Mouse (Mus musculus): ENCODE results near the gene Megf11.

The Megf11 gene

DNA sequence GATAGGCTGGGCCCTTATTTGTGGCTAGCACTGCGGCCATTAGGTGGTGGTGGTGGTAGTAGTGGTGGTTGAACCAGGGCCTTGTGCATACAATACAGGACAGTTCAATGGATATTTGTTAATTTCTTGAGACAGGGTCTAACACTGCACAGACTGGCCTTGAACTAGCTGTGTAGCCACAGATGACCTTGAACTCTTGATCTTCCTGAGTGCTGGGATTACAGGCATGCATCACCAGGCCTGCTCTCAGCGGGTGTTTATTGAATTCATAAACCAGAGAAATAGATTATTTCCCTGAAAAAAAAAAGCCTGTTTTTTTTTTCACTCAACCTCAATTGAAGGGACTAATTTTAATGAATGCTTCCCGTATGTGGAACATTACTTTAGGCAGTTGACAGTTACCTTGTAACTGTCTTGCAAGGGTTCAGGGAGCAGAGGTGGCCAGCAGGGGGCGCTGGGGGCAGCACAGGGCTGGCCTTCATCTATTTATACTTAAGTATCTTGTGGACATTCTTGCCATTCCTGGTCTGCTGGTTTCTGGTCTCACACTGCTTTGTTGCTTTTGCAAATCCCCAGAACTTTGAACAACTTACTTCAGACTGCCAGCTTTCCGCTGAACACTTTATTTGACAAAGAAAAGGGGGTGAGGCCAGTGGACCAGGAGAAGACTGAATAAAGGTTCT, 8.6 kb downstream of the Megf11 start:
- DNase-seq (ENCODE audit: low spot score): peak; percentile 70

DNA sequence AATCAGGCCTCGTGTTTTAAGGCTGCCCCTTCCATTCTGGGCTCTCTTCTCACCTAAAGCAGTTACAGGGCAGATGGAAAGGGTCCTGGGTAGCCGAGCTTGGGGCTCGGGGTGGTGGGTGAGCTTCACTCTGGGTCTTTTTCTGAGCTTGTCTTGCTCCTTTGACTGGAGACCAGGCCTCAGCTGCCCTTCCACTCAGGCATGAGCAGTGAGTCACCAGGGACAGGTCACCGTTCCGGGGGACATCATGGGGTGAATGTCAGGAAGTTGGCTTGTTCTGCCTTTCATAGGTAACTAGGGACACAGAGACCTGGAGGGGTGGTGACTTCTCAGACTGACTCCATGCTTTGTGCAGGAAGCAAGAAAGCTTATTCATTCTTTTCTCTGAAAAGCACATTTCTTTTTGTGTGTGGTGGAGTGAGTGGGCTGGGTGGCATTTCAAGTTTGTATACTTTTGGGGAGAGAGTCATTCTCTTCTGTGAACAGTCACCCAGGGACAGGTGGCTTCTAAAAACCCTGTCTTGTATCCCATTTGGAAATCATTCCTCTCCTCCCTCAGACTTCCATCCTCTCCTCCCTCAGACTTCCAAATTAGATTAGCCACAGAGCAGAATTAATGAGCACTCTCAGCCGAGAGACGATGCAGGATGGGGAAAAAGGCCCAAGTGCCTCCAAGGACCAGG, 10.0 kb downstream of the Megf11 start:
- DNase-seq (ENCODE audit: low spot score): no peak

DNA sequence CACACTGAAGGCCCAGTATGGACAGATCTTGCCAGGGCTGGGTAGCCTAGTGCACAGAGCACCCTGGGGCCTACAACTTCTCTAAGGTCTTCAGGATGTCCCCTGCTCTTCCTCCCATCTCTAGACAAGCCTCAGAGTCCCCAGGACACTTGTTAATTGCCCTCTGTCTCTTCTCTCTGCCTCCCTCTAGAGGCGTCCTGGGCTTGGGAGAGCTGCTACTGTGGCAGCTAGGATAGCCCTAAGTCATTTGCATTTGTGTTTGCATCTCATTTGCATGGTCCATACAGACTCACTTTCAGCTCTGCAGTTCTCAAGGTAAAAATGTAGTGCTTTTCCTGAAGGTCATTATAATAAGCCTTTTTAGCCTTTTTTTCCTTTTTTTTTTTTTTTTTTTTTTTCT, 11.7 kb downstream of the Megf11 start:
- no peak for DNase-seq (ENCODE audit: low spot score)

DNA sequence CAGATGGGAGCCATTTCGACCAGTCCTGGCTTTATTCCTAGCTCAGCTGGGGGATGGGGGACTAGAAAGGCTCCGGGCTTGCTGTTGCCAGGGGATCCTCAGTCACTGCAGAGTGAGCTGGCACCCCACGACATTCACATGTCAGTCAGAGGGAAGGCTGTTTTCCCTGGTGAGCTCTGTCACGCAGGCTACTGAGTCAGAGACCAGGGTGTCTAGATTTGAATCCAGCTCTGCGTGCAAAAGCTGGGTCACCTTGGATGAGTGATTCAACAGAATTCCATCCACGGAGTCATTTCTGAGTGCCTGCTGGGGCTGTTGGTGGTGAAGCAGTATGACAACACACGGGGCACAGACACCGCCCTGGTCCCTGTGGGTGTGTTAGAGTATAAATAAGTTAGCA, 13.7 kb downstream of the Megf11 start:
- no peak for DNase-seq (ENCODE audit: low spot score)

DNA sequence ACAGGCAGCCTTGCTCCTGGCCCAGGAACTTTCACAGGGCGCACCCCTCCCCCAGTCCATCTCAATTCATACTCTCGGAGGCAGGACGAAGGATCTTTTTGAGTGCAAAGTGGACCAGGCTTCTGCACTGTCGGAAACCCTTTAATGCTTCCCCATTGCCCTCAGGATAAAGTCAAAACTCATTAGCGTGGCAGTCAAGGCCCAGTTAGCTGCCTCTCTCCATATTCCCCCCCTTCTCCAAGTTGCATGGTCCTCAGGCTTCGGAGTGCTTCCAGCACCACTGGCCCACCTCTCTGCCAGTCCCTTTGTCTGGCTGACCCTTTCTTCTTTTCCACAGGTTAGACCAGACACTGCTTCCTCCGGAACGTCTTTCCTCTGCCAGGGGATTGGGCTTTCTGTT, 16.7 kb downstream of the Megf11 start:
- DNase-seq (ENCODE audit: low spot score): no peak

DNA sequence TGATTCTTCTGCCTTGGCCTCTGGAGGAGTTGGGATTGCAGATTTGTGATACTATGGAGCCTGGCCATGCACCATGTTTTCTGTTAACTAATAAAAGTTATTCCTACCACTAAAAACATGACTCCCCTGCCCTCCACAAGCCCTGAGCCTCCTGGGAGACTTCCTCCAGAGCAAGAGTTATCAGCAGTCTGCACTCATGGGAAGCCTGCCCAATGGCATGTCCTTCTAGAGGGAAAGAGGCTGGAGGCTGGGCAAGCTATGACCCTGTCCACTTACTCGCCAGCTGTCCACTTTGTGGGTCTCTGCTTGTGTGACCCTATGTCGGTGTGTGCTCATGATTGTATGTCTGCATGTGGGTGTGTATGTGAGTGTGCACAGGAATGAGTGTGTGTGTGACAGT, 21.4 kb downstream of the Megf11 start:
- DNase-seq (ENCODE audit: low spot score): no peak

DNA sequence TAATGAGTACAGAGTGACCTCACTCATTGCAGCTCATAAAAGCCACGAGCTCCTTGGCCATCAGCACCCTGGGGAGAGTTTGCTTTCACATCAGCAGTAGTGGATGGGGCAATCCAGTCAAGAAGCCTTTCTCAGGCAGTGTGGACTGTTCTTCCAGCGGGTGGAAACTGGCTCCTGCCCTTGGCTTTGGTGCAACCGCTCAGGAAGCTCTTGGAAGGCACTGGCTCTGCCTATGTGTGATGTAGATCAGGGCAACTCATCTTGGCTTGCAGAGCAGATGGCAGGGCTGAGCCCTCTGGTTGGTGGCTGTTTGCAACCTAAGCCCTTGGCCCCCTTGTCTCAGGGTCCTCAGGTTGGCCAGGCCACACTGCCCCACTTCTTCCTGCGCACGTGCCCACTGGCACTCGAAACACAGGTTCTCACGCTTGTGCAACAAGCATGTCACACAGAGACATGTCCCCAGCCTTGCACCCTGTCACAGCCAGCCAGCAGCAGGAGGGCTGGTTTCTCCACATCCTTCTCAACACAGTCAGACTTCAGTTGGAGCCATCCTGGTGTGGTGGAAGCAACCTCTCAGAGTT, 22.1 kb downstream of the Megf11 start:
- DNase-seq (ENCODE audit: low spot score): no peak

DNA sequence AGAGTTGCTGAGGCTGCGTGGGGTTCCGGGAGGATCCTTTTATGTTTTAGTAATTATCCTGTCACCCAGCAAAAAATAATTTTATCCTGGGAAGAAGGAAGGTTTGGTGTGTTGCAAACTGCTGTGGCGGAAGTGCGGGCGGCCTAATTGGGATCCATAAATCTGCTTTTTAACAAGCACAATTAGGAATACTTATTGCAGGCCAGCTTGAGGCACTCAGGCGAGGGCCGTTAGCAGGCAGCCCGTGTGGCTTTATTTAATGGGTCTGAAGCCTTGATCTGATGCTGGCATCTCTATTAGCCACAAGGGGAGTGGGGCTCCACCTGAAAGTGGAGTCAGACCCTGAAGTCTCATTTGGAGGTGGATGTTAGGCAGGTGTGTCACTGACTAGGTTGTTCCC, 23.4 kb downstream of the Megf11 start:
- DNase-seq (ENCODE audit: low spot score): no peak

DNA sequence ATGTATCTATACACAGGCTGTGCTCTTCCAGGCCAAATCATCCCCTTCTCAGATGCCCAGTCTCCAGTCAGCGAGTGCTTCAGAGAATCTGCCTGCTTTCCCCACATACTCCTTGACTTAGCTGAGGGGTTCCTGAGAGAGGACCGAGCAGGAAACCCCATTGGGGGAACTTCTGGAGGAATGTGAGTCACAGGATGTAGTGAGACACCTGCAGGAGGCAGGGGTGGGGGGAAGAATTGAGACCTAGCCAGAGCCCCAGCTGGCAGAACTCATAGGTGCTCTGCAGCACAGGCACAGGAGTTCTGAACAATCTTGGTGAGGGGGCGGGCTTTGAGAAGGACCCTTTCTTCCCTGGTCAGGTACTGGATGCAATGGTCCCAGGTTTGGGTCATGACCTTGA, 35.0 kb downstream of the Megf11 start:
- DNase-seq (ENCODE audit: low spot score): no peak

DNA sequence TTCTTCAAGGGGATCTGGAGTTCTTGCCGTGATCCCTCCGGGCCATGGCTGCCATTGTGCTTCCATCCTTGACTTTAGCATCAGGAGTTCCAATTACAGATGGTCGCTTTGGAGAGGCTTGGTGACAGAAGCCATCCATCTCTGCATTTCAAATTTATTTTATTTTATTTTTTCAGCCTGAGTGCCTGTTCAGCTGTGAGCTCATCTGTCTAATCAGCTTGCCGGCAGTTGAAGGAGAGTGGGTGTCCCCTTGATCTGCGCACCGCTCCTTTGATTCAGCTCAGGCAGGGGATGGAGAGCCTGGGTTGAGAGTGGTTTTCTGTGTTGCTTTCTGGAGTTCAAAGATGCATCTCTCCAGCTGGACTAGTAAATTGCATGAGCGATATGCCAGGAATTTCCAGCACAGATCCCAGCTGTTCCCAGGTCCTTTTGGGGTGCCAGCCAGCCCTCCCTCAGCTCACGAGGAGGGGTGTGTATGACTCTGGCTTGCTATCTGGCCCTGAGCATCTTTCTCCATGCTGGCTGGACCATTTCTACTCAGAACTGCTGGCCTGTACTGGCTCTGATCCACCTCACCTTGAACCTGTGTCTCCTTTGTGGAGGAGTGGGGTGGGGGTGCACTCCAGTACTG, 36.7 kb downstream of the Megf11 start:
- DNase-seq (ENCODE audit: low spot score): no peak

DNA sequence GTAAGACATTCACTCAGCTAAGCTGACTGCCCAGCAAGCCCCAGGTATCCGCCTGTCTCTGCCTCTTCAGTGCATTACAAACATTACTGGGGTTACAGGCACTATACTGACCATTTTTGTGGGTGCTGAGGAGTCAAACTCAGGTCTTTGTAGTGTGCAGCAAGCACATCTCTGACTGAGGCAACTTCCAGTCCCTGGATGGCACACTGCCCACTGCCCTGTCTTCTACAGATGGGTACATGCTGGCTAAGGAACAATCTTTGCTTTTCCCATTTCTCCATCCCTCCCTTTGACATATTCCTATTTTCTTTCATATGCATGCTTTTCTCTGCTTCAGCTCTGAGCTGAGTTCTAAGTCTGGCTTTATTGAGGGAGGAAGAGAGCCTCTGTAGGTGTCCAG, 38.5 kb downstream of the Megf11 start:
- no peak for DNase-seq (ENCODE audit: low spot score)

DNA sequence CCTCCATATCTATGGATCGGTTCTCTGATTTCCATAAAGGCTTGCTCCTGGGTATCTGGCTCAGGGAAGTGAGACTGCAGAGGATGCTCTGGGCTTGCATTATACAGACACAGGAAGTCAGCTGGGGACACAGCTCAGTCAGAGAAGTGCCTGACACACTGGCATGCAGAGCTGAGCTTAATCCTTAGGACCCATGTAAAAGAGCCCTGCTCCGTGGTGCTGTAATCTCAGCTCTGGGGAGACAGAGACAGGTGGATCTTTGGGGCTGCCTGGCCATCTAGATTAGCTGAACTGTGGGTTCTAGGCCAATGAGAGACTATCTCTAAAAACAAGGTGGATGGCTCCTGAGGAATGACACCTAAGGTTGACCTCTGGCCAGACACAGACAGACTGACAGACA, 50.7 kb downstream of the Megf11 start:
- no peak for DNase-seq (ENCODE audit: low spot score)

DNA sequence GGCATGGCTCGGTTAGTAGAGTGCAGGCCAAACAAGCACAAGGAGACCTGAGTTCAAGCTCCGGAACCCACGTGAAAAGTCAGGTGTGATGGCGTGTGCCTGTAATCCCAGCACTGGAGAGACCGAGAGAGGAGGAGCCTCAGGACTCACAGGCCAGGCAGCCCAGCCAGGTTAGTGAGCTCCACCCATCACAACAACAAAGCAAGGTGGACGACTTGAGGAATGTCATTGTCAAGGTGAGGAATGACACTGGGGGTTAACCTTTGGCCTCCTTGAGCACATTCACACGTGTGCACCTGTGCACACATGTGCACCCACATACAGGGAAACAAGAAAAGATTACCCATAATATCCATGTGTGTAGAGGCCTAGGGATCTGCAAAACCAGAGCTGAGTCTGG, 54.7 kb downstream of the Megf11 start:
- DNase-seq (ENCODE audit: low spot score): no peak

DNA sequence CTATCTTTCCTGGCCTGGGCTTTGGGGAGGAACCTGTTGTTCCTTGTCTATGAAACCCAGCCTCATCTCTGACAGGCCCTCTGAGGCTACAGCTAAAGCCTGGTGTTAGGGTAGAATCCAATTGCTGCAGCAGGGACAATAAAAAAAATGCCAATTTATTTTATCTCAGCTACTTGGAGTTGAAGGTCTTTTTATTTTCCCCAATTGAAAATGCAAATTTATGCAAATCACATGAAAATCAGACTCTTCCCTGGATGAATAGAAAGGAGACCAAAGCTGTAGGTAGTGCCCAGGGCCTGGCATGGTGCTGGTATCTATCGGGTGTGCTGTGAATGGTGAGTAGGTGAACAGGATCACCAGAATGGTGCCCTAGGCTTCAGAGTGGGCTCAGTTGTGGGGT, 60.6 kb downstream of the Megf11 start:
- no peak for DNase-seq (ENCODE audit: low spot score)

DNA sequence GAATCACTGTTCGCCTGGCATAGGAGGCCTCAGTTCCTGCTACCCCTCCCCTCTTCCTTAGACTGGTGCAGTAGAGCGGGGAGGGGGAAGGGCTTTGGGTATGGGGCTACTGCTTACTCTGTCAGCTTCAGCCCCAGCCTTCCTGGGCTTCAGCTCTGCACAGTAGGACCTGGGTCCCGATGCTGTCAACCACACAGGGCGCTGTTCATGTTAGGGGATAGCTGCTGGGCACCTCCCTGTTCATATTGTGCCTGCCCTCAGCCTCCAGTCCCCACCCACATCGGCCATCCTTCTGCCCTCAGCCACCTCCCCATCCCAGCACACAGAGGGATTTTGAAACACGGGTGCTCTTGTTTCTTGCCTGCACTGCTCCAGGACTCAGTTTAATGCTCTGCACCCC, 61.6 kb downstream of the Megf11 start:
- DNase-seq (ENCODE audit: low spot score): no peak

DNA sequence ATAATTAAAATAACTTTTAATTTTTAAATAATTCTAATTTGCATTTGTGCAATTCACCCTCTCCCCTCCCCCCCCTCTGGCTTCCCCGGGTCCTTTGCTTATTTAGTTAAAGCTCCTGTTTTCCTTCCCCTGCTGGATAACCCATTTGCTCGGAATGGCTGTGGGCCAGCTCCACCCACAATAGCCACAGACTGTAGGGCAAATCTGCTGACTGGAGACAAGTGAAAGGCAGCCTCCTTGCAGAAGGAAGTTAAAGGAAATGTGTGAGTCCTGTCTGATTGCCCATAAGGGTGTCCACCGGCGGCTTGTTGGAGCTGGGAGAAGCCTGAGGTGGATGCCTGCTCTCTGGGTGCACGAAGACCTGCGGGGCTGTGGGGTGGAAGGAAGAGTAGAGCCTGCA, 62.1 kb downstream of the Megf11 start:
- DNase-seq (ENCODE audit: low spot score): no peak

DNA sequence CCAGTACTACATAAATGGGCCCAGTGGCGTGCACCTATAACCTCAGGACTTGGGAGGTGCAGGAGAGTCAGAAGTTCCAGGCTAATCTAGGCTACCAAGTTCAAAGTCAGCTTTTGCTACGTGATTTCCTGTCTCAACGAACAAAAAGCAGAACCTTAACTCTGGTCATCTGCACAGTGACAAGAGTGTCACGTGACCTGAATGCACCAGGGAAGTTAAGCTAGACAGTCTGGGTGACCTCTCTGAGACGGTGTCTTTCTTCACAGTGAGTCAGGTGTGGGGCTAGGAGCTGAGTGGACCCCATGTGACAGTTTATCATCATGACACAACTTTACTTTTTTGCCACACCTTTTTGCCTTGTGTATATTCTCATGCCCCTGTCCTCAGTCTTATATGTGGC, 67.3 kb downstream of the Megf11 start:
- DNase-seq (ENCODE audit: low spot score): peak; percentile 9

DNA sequence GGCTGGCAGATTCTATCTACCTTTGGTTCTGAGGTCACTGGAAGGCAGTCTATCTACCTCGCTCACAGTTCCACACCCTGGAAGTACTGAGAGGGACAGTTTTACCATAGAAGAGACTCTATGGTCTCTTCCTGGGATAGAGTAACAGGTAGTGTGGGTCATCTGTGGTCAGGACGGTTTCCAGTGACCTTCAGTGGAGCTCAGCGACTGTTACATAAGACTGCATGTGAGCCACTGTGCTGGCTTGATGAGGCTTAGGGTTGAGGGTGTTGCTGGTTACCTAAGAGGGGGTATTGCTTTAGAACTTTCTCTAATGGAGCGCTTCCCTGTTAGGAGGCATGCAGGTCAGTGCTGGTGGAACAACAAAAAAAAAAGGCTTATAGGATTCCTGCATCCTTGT, 68.8 kb downstream of the Megf11 start:
- DNase-seq (ENCODE audit: low spot score): no peak

DNA sequence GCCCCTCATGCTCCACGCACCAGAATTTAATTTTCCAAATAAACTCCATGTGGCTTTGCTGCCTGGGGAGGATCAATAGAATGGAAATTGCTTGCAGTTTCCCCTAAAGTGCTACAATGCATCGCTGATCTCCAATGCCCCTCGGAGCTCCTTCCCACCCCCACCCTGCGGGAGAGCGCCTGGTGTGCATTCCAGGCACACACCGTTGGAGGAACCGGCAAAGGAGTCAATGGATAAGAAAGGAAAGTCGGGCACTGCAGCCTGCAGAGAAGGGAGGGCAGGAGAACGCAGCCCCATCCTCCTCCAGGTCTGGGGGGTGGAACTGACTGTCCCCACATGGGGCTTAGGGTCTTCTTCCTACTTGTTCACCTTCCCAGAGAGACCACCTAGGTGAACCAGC, 70.5 kb downstream of the Megf11 start:
- no peak for DNase-seq (ENCODE audit: low spot score)

DNA sequence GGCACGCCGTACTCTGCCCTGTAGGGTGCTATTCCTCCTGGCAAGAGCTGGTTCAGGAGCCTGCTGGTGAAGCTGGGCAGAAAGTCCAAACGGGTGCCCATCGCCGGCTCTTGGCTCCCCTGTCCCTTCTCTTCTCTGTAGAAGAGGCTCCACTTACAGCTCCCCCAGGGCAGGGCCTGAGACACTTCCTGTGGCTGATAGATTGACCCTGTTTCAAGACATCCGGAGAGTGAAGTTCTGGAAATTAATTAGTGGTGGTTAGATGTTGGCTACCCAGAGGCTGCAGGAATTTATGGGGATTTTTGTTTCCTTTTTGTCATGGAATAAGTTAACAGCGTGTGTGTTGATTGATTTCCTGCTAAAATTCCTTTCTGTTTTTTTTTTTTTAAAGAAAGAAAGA, 72.2 kb downstream of the Megf11 start:
- DNase-seq (ENCODE audit: low spot score): no peak

DNA sequence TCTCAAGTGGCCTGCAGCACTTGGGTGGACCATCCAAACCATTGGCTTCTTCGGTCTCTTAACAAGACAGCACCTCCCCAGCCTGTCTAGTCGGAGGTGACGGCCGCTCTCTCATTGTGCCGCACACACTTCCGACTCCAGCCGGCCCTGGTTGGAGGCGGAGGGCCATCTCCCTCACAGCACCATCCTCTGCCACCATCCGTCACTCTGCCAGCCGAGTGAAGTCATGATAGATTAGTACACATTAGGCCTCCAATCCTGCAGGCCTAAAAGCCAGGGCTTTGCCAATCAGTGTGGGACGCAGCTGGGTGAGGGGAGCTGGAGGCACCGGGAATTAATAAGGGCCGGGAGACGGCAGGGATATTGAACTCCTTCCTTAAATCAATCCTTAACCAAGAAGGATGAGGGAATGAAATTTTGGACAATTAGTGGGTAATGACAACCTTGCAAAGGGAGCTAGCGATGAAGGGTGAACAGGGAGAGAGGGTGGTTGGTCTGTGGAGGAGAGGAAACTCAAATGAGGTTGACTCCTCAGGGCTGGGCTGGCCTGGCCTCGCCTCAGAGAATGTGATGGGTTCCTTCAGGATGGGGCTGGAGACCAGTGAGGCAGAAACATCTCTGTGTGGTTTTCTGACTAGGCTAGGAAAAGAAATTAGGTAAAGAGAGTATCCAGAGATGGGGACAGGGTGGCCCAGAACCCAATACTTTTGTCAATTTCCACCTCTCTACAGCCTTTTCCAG, 76.3 kb downstream of the Megf11 start:
- no peak for DNase-seq (ENCODE audit: low spot score)

DNA sequence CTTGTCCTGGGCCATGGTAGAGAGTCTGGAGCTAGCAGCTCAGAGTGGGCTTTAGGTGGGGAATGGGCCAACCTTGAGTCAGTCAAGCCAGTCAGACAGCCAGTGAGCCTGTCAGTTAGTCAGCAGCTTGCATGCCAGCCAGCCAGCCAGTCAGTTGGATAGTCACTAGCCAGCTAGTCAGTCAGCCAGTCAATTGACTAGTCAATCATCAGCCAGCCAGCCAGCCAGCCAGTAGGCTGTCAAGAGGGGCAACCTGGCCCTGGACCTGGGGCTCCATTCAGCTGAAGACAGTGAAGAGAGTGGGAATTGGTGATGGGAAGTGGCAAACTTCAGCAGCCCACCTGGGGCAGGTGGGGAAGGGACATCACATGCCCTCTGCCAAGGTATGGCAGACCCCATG, 77.4 kb downstream of the Megf11 start:
- no peak for DNase-seq (ENCODE audit: low spot score)

DNA sequence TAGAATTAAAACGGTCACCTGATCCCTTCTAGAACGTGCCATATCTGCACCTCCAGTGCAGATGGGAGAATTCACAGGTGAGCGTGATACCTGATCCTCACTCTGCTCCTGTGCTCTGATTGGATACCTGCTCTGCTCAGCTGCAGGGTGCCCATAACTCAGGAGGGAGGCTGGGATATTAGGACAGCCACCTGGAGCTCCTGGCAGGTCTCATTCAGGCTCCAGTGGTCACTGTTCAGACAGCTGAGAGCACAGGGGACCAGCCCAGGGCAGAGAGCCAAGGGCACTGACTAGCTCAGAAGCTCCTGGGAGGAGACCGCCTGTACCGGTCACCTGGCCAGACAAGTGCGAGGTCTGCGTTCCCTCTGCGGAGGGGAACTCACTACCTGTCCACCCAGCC, 80.7 kb downstream of the Megf11 start:
- no peak for DNase-seq (ENCODE audit: low spot score)

All from lung, postnatal 25 days (tissue).